Mouse (Mus musculus): ENCODE data around the gene Setx. TPM values are rescaled to one million over a fixed set of nuclear protein-coding genes. Genes with fewer than 3 reads are reported as not detected.

Gene Setx
- polyA plus RNA-seq, 1 experiment from 2014 or later: 5.7 TPM

DNA sequence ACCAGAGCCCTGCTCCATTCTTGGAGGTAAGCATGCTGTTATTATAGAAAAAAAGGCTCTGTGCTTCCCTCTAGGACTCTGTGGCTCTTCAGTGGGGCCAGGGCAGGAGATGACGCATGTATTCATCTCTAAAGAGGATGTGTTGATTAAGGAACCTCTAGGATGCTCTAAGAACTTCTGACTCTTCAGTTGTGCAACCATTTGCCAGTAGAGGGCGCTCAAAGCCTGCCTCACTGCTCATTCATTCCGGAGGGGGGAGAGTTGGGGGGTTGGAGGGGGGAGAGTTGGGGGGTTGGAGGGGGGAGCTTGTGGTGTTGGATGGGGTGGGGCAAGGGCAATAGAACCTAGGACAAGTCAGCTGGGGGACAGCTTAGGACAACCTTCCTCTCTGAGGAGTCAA is 75.9 kb downstream of the Setx start:
- Histone ChIP-seq H3K36me3 (ENCODE audit: control insufficient read depth, insufficient read depth) (no peaks in the 10 kb centered on the region), H3K4me2 (ENCODE audit: low read depth, low read length) (no peak overlapping the region), H3K27me3 (ENCODE audit: control insufficient read depth, insufficient read depth, low read length) (peaks cover 41% of the 10 kb centered on the region), H3K9ac (ENCODE audit: low read length) (no peak overlapping the region), H3K4me3 (ENCODE audit: low read length) (no peak overlapping the region), H3K9me3 (replicated peaks; ENCODE audit: control insufficient read depth, low read length) (no peaks in the 10 kb centered on the region), H3K4me1 (ENCODE audit: control insufficient read depth, insufficient read depth, low read length) (peaks cover 2% of the 10 kb centered on the region), H3K27ac (ENCODE audit: low read length) (no peak overlapping the region)
- WGBS: 0% methylated on average over 3 of the region's 3 CpGs
- ATAC-seq (replicated peaks; ENCODE audit: extremely low read depth, insufficient read depth, low FRiP score): no peak

DNA sequence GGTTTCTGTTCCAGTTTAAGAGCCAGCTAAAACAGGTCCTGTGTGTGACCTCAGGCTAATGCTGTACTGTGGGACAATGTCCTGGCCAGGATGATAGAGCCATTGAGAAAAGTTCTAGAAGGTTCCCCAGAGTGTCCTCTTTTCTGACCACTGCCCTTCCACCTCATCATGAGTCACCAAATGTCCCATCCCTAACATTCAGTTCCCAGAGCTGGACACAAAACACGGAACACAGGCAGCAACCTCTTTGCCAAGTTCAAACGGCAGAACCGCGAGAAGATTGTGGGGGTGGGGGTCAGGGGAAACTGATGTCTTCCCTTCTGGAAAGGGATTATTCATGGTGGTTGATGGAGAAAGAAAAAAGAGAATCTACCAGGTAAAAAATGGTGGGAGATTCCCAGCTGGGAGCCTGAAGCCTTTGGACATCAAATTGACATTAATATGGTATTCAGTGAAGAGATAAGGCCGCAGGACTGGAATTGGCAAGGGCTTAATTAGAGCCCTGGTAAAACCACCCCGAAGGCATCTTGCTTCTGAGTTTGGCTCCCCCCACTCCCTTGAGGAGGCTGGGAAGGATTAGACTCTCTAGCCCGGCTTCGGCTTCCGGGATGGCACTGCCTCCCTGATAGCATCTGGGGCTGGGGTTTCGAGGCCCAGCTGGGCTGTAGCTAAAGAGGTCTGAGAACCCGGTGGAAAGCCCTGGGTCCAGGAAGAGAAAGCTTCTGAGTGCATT is 77.4 kb downstream of the Setx start:
- Histone ChIP-seq H3K27me3 (ENCODE audit: control insufficient read depth, insufficient read depth, low read length) (peaks cover 29% of the 10 kb centered on the region), H3K4me1 (ENCODE audit: control insufficient read depth, insufficient read depth, low read length) (no peaks in the 10 kb centered on the region), H3K27ac (ENCODE audit: low read length) (no peak overlapping the region), H3K4me2 (ENCODE audit: low read depth, low read length) (no peak overlapping the region), H3K36me3 (ENCODE audit: control insufficient read depth, insufficient read depth) (no peaks in the 10 kb centered on the region), H3K4me3 (ENCODE audit: low read length) (no peak overlapping the region), H3K9me3 (replicated peaks; ENCODE audit: control insufficient read depth, low read length) (no peaks in the 10 kb centered on the region), H3K9ac (ENCODE audit: low read length) (no peak overlapping the region)
- WGBS: 60% methylated on average over 11 of the region's 11 CpGs
- no peak for ATAC-seq (replicated peaks; ENCODE audit: extremely low read depth, insufficient read depth, low FRiP score)

DNA sequence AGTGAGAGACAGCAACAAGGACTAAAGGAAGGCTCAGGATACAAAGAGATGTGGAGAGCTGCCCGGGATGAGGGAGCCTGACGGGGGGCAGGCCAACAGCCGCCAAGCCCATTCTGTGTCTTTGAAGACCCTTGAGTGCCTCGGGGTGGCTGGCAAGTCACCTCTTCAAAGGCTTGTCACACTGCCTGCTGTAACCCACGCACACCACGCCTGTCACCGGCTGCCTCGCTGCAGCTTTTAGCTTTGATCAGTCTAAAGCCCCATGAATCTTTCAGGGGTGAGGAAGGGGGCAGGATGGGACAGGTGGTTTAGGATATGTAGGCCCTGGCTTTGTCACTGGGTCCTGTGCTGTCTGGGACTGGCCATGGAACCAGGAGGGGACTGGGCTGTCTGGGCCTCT is 82.2 kb downstream of the Setx start:
- no peak overlapping the region for H3K4me2 ChIP-seq (ENCODE audit: low read depth, low read length)
- no peak overlapping the region for H3K27ac ChIP-seq (ENCODE audit: low read length)
- H3K27me3 ChIP-seq (ENCODE audit: control insufficient read depth, insufficient read depth, low read length): peaks cover 14% of the 10 kb centered on the region
- WGBS: 22% methylated on average over 8 of the region's 8 CpGs
- H3K4me3 ChIP-seq (ENCODE audit: low read length): no peak overlapping the region
- H3K36me3 ChIP-seq (ENCODE audit: control insufficient read depth, insufficient read depth): no peaks in the 10 kb centered on the region
- H3K9me3 ChIP-seq (replicated peaks; ENCODE audit: control insufficient read depth, low read length): no peaks in the 10 kb centered on the region
- no peak overlapping the region for H3K9ac ChIP-seq (ENCODE audit: low read length)
- H3K4me1 ChIP-seq (ENCODE audit: control insufficient read depth, insufficient read depth, low read length): no peaks in the 10 kb centered on the region
- no peak for ATAC-seq (replicated peaks; ENCODE audit: extremely low read depth, insufficient read depth, low FRiP score)

DNA sequence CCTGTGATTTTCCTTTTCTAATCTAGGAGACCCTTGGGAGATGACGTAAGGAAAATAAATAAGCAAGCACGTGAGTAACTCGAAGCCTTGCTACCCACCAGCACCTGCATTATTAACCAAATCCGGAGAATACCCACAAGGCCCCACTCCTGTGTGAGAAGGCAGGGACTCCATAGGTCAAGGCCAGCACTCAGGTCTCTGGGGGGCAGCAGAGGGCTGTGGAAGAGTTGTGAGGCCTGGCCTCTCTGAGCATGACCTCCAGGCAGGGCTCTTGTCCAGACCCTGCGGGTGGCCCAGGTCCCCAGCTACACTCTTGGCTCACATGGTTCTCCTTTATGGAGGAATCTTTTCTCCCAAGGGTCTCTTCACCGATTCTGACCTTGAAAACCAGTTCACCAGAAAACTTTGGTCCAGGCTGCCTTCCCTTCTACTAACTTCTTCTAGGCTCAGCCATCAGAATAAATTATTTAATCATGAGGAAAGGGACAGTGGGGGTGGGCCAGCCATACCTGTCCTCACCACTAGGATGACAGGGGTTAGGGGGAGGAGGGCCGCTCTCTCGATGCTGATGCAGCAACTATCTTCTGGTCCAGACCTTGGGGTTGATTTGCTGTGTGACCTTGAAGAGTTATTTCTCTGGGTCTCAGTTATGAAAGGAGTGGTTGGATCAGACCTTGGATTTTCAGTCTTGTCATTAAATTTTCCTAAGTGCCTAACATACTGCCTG is 92.5 kb downstream of the Setx start:
- H3K9ac ChIP-seq (ENCODE audit: low read length): no peak overlapping the region
- no peaks in the 10 kb centered on the region for H3K27me3 ChIP-seq (ENCODE audit: control insufficient read depth, insufficient read depth, low read length)
- no peaks in the 10 kb centered on the region for H3K4me1 ChIP-seq (ENCODE audit: control insufficient read depth, insufficient read depth, low read length)
- no peaks in the 10 kb centered on the region for H3K36me3 ChIP-seq (ENCODE audit: control insufficient read depth, insufficient read depth)
- H3K27ac ChIP-seq (ENCODE audit: low read length): no peak overlapping the region
- H3K4me3 ChIP-seq (ENCODE audit: low read length): no peak overlapping the region
- H3K4me2 ChIP-seq (ENCODE audit: low read depth, low read length): no peak overlapping the region
- 0 out of 2 replicates have a peak, but pooled peaks have one; percentile 45 for ATAC-seq (replicated peaks; ENCODE audit: extremely low read depth, insufficient read depth, low FRiP score)
- H3K9me3 ChIP-seq (replicated peaks; ENCODE audit: control insufficient read depth, low read length): no peaks in the 10 kb centered on the region
- 55% methylated on average over 8 of the region's 8 CpGs for WGBS

DNA sequence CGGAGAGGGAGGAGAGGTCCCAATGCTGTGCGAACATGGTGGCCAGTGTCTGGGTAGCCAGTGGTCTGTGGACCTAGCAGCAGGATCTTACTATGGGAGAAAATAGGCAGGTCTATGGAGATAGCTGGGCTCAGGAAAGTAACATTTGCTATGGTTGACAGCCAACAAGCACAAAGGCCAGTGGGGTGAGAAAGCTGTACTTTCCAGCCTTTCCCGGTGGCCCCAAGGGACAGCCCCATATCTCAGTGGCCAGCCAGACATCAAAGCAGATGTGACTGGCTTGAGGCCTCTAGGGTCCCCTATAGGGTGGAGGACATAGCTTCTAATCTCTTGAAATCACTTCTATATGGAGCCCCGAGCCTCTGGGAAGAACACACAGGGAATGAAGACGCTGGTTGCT is 93.1 kb downstream of the Setx start:
- WGBS: 84% methylated on average over 5 of the region's 5 CpGs

DNA sequence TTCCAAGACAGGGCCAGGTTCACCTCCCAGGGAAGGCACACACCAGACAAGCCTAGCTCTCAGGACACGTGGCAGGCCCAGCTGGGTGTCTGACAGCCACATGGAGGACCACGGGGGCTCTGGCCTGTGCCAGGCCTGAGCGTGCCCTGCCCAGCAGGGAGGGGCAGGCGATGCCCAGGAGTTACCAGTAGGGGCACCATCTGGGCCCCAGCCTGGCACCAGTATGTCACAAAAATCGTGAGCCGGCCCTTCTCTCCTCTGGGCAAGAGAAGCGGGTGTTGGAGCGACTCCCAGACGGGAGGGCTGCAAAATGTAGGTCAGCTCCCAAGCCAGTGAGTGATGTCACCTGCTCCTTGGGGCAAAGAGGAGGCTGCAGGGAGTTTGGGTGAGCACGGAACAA is 93.9 kb downstream of the Setx start:
- H3K27ac ChIP-seq (ENCODE audit: low read length): no peak overlapping the region
- WGBS: 52% methylated on average over 10 of the region's 10 CpGs
- no peak for ATAC-seq (replicated peaks; ENCODE audit: extremely low read depth, insufficient read depth, low FRiP score)

More for the DNA sequence above, 93.1 kb downstream of the Setx start:
- ATAC-seq (replicated peaks; ENCODE audit: extremely low read depth, insufficient read depth, low FRiP score): no peak
- no peaks in the 10 kb centered on the region for H3K27me3 ChIP-seq (ENCODE audit: control insufficient read depth, insufficient read depth, low read length)
- H3K4me1 ChIP-seq (ENCODE audit: control insufficient read depth, insufficient read depth, low read length): no peaks in the 10 kb centered on the region
- no peak overlapping the region for H3K4me3 ChIP-seq (ENCODE audit: low read length)
- no peaks in the 10 kb centered on the region for H3K9me3 ChIP-seq (replicated peaks; ENCODE audit: control insufficient read depth, low read length)
- H3K4me2 ChIP-seq (ENCODE audit: low read depth, low read length): no peak overlapping the region
- no peak overlapping the region for H3K9ac ChIP-seq (ENCODE audit: low read length)
- no peaks in the 10 kb centered on the region for H3K36me3 ChIP-seq (ENCODE audit: control insufficient read depth, insufficient read depth)
- H3K27ac ChIP-seq (ENCODE audit: low read length): no peak overlapping the region

DNA sequence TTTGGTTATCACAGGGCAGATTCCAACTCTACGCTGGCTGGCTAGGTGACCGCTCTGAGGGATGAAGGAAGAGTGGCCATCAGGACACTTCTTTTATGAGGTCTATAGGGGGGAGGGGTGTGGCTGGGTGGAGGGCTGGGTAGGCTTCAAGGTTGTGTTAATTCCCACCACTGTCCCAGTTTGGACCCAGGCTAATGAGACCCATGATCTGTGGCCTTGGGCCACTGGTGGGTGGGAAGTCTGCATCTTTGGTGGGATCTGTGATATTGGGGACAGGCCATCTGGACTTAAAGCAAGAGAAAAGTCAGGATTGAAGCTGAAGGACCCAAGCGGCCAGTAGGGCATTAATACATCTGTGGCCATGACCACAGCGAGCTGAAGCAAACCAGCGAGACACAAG is 94.8 kb downstream of the Setx start:
- no peak for ATAC-seq (replicated peaks; ENCODE audit: extremely low read depth, insufficient read depth, low FRiP score)

More for the DNA sequence above, 93.9 kb downstream of the Setx start:
- Histone ChIP-seq H3K9ac (ENCODE audit: low read length) (no peak overlapping the region), H3K4me3 (ENCODE audit: low read length) (no peak overlapping the region), H3K27me3 (ENCODE audit: control insufficient read depth, insufficient read depth, low read length) (no peaks in the 10 kb centered on the region), H3K36me3 (ENCODE audit: control insufficient read depth, insufficient read depth) (no peaks in the 10 kb centered on the region), H3K4me1 (ENCODE audit: control insufficient read depth, insufficient read depth, low read length) (peaks cover 2% of the 10 kb centered on the region; the same call in 1 of the 2 replicates), H3K9me3 (replicated peaks; ENCODE audit: control insufficient read depth, low read length) (no peaks in the 10 kb centered on the region), H3K4me2 (ENCODE audit: low read depth, low read length) (no peak overlapping the region)

DNA sequence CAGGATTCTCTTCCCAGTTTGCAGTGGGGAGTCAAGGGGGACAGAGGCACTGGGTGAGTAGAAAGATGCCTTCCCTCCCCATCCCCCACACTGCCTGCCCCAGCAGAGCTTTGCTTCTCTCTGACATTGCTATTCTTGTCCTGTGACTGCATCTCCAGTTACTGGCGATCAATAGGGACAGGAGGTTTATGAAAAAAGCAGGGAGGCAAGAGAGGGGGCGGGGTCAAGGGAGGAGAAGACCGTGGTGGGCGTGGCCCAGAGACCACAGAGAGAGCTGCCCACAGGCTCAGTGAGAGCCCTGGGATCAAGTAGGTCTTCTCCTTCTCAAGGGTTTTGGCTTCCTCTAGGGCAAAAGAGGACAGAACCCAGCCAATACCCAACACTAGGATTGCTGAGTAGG is 98.3 kb downstream of the Setx start:
- ATAC-seq (replicated peaks; ENCODE audit: extremely low read depth, insufficient read depth, low FRiP score): no peak
- Histone ChIP-seq H3K4me1 (ENCODE audit: control insufficient read depth, insufficient read depth, low read length) (peaks cover 2% of the 10 kb centered on the region; the same call in 1 of the 2 replicates), H3K36me3 (ENCODE audit: control insufficient read depth, insufficient read depth) (no peaks in the 10 kb centered on the region), H3K9ac (ENCODE audit: low read length) (no peak overlapping the region), H3K4me3 (ENCODE audit: low read length) (no peak overlapping the region), H3K4me2 (ENCODE audit: low read depth, low read length) (no peak overlapping the region), H3K9me3 (replicated peaks; ENCODE audit: control insufficient read depth, low read length) (no peaks in the 10 kb centered on the region), H3K27me3 (ENCODE audit: control insufficient read depth, insufficient read depth, low read length) (no peaks in the 10 kb centered on the region), H3K27ac (ENCODE audit: low read length) (no peak overlapping the region)
- WGBS: 7% methylated on average over 4 of the region's 4 CpGs

More for the DNA sequence above, 94.8 kb downstream of the Setx start:
- Histone ChIP-seq H3K4me2 (ENCODE audit: low read depth, low read length) (no peak overlapping the region), H3K27ac (ENCODE audit: low read length) (no peak overlapping the region), H3K9me3 (replicated peaks; ENCODE audit: control insufficient read depth, low read length) (no peaks in the 10 kb centered on the region), H3K4me1 (ENCODE audit: control insufficient read depth, insufficient read depth, low read length) (peaks cover 2% of the 10 kb centered on the region; the same call in 1 of the 2 replicates), H3K9ac (ENCODE audit: low read length) (no peak overlapping the region), H3K36me3 (ENCODE audit: control insufficient read depth, insufficient read depth) (no peaks in the 10 kb centered on the region), H3K27me3 (ENCODE audit: control insufficient read depth, insufficient read depth, low read length) (no peaks in the 10 kb centered on the region), H3K4me3 (ENCODE audit: low read length) (no peak overlapping the region)
- 93% methylated on average over 5 of the region's 5 CpGs for WGBS

DNA sequence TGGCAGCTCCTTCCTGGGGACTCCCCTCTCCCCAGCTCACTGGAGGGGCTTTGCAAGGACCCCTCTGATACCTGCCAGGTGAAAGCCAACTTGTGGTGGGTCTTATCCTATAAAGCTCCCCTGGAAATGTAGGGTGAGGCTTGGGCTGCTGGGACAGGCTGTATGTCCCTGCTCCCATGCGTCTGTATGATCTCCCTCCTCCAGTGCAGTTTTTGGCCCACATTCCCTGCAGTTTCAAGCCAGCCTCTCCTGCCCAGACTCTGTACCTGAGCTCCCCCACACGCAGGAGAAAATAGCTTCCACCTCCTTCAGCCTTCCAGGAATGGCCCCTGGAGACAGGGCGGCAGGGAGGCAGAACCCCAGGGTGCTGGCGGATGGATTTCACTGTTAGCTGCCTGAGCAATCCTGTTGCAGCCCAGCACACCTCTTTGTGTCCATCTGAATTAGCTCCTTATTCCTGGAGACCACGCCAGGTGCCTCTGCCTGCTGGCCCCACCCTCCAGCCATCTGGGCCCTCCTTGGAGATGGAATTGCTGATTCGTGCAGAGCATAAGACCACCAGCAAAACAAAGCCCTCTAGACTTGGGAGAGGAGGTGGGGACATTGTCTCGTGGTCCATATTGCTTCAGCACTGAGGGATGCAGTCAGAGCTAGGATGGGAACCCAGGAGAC is 99.7 kb downstream of the Setx start:
- no peak overlapping the region for H3K9ac ChIP-seq (ENCODE audit: low read length)
- 54% methylated on average over 7 of the region's 7 CpGs for WGBS
- ATAC-seq (replicated peaks; ENCODE audit: extremely low read depth, insufficient read depth, low FRiP score): no peak

More for the DNA sequence above, 99.7 kb downstream of the Setx start:
- Histone ChIP-seq H3K27ac (ENCODE audit: low read length) (no peak overlapping the region), H3K4me1 (ENCODE audit: control insufficient read depth, insufficient read depth, low read length) (peaks cover 2% of the 10 kb centered on the region; the same call in 1 of the 2 replicates), H3K9me3 (replicated peaks; ENCODE audit: control insufficient read depth, low read length) (no peaks in the 10 kb centered on the region), H3K36me3 (ENCODE audit: control insufficient read depth, insufficient read depth) (no peaks in the 10 kb centered on the region), H3K4me3 (ENCODE audit: low read length) (no peak overlapping the region), H3K27me3 (ENCODE audit: control insufficient read depth, insufficient read depth, low read length) (no peaks in the 10 kb centered on the region), H3K4me2 (ENCODE audit: low read depth, low read length) (no peak overlapping the region)

Data from heart, embryonic 16.5 days (tissue).